Mouse (Mus musculus) layer of hippocampus, postnatal 10 days (tissue): Measurements from ENCODE around the gene Gm26938. TPM values are rescaled to one million over a fixed set of nuclear protein-coding genes. Genes with fewer than 3 reads are reported as not detected.

Source experiments
- DNase-seq, 2 experiments: peaks; one replicate each; pipeline ENCODE4 v3.0.0; 2021; ENCODE audit warnings: low spot score in 2 of 2
- long read RNA-seq: library from polyadenylated mRNA; stranded (forward); transcript quantifications from one replicate; pipeline ENCODE4 v2.0.0, GENCODE M21; 2023
- total RNA-seq, 2 experiments: library from RNA; stranded (reverse); gene quantifications; 2 replicates each; pipeline ENCODE4 v1.2.3; 2021

Gene Gm26938
- not detected for total RNA-seq
- long read RNA-seq: 0 reads

GRCm38 (mm10) chr5:139826357-139827055, at the start of gene Gm26938, which contains the start of gene Psmg3:
TSS of gene Gm26938 (minus strand) at chr5:139826407.
TSS of gene Psmg3 (minus strand) at chr5:139826885.
- DNase-seq: peak; percentile 96 to 97

- DNase-seq: no peak
These were observed 45.3 kb upstream of the Gm26938 start for GRCm38 (mm10) chr5:139871526-139871925.

GRCm38 (mm10) chr5:139870886-139871285, 44.7 kb upstream of the Gm26938 start:
- DNase-seq: no peak

GRCm38 (mm10) chr5:139862759-139863158, 36.6 kb upstream of the Gm26938 start:
- DNase-seq: peak; percentile 44 to 66

- DNase-seq: no peak
These were observed 34.3 kb upstream of the Gm26938 start for GRCm38 (mm10) chr5:139860328-139861104.

GRCm38 (mm10) chr5:139849626-139850320, 23.6 kb upstream of the Gm26938 start:
- no peak for DNase-seq

GRCm38 (mm10) chr5:139839142-139839541, 12.9 kb upstream of the Gm26938 start:
- DNase-seq: no peak

GRCm38 (mm10) chr5:139838476-139838892, 12.3 kb upstream of the Gm26938 start:
- peak; percentile 81 to 82 for DNase-seq

GRCm38 (mm10) chr5:139835706-139836105, 9.5 kb upstream of the Gm26938 start:
- DNase-seq: no peak

GRCm38 (mm10) chr5:139832125-139832524, 5.9 kb upstream of the Gm26938 start:
- DNase-seq: no peak

- no peak for DNase-seq
These were observed 4.5 kb upstream of the Gm26938 start for GRCm38 (mm10) chr5:139830734-139831133.

- no peak for DNase-seq
These were observed 3.2 kb upstream of the Gm26938 start for GRCm38 (mm10) chr5:139829384-139829783.

- no peak for DNase-seq
These were observed 1.4 kb upstream of the Gm26938 start for GRCm38 (mm10) chr5:139827593-139827992.

GRCm38 (mm10) chr5:139825947-139826346, 260 bp downstream of the Gm26938 start:
- no peak for DNase-seq

- DNase-seq: no peak
These were observed 1.7 kb downstream of the Gm26938 start for GRCm38 (mm10) chr5:139824531-139824930.

GRCm38 (mm10) chr5:139821466-139822459, 4.4 kb downstream of the Gm26938 start:
- DNase-seq: no peak

- no peak for DNase-seq
These were observed 6.5 kb downstream of the Gm26938 start, which contains the start of gene Tmem184a for GRCm38 (mm10) chr5:139819538-139820181. TSS of gene Tmem184a (minus strand) at chr5:139819917.

GRCm38 (mm10) chr5:139818801-139819200, 7.4 kb downstream of the Gm26938 start:
- DNase-seq: no peak

GRCm38 (mm10) chr5:139818056-139818455, 8.2 kb downstream of the Gm26938 start:
- no peak for DNase-seq

GRCm38 (mm10) chr5:139817292-139817691, 8.9 kb downstream of the Gm26938 start:
- DNase-seq: no peak
